Mouse (Mus musculus): ENCODE results near the gene Syne1. TPM values are rescaled to one million over a fixed set of nuclear protein-coding genes. Genes with fewer than 3 reads are reported as not detected.

Gene Syne1
- polyA plus RNA-seq, 1 experiment = 12.3 TPM

- DNase-seq (ENCODE audit: low read depth in 1 of 2, low spot score in 2 of 2) = no peak
- Histone ChIP-seq H3K4me1 (ENCODE audit: control insufficient read depth, insufficient read depth, insufficient read length) (no peaks in the 10 kb centered on the region; the same call in 1 of the 2 replicates), H3K4me3 (ENCODE audit: extremely low read depth, insufficient read depth, insufficient read length) (no peak overlapping the region), H3K36me3 (ENCODE audit: control insufficient read depth, insufficient read depth, low read length) (no peaks in the 10 kb centered on the region), H3K27ac (ENCODE audit: insufficient read depth, low read length) (no peak overlapping the region), H3K27me3 (ENCODE audit: control insufficient read depth, insufficient read depth, low read length) (no peaks in the 10 kb centered on the region)
- TF ChIP-seq CTCF (IDR thresholded peaks at IDR 0.05; ENCODE audit: extremely low read depth, insufficient read depth, insufficient read length, insufficient replicate concordance) (no peak), POLR2A (IDR thresholded peaks at IDR 0.05; ENCODE audit: low read depth, low read length) (no peak)
- 19% methylated on average over 3 of the region's 3 CpGs for WGBS
Measured at GRCm38 (mm10) chr10:4977374-4977773, 573.9 kb downstream of the Syne1 start.

GRCm38 (mm10) chr10:4976557-4976956 lies 574.7 kb downstream of the Syne1 start:
- no peaks in the 10 kb centered on the region for H3K27me3 ChIP-seq (ENCODE audit: control insufficient read depth, insufficient read depth, low read length)
- no peak overlapping the region for H3K4me3 ChIP-seq (ENCODE audit: extremely low read depth, insufficient read depth, insufficient read length)
- TF ChIP-seq POLR2A (IDR thresholded peaks at IDR 0.05; ENCODE audit: low read depth, low read length) = no peak
- no peak for TF ChIP-seq CTCF (IDR thresholded peaks at IDR 0.05; ENCODE audit: extremely low read depth, insufficient read depth, insufficient read length, insufficient replicate concordance)
- no peaks in the 10 kb centered on the region; the same call in 1 of the 2 replicates for H3K4me1 ChIP-seq (ENCODE audit: control insufficient read depth, insufficient read depth, insufficient read length)
- no peaks in the 10 kb centered on the region for H3K36me3 ChIP-seq (ENCODE audit: control insufficient read depth, insufficient read depth, low read length)
- no peak overlapping the region for H3K27ac ChIP-seq (ENCODE audit: insufficient read depth, low read length)
- 93% methylated on average over 2 of the region's 2 CpGs for WGBS
- no peak for DNase-seq (ENCODE audit: low read depth in 1 of 2, low spot score in 2 of 2)

- no peaks in the 10 kb centered on the region; the same call in 1 of the 2 replicates for H3K4me1 ChIP-seq (ENCODE audit: control insufficient read depth, insufficient read depth, insufficient read length)
- WGBS = 93% methylated on average over 4 of the region's 4 CpGs
- no peaks in the 10 kb centered on the region for H3K36me3 ChIP-seq (ENCODE audit: control insufficient read depth, insufficient read depth, low read length)
- no peak for DNase-seq (ENCODE audit: low read depth in 1 of 2, low spot score in 2 of 2)
- H3K4me3 ChIP-seq (ENCODE audit: extremely low read depth, insufficient read depth, insufficient read length) = no peak overlapping the region
- no peaks in the 10 kb centered on the region for H3K27me3 ChIP-seq (ENCODE audit: control insufficient read depth, insufficient read depth, low read length)
- no peak overlapping the region for H3K27ac ChIP-seq (ENCODE audit: insufficient read depth, low read length)
- no peak for TF ChIP-seq POLR2A (IDR thresholded peaks at IDR 0.05; ENCODE audit: low read depth, low read length)
- no peak for TF ChIP-seq CTCF (IDR thresholded peaks at IDR 0.05; ENCODE audit: extremely low read depth, insufficient read depth, insufficient read length, insufficient replicate concordance)
Measured at GRCm38 (mm10) chr10:4974246-4974645, 577.0 kb downstream of the Syne1 start.

GRCm38 (mm10) chr10:4972026-4972425 lies 579.3 kb downstream of the Syne1 start:
- H3K27ac ChIP-seq (ENCODE audit: insufficient read depth, low read length) = no peak overlapping the region
- H3K36me3 ChIP-seq (ENCODE audit: control insufficient read depth, insufficient read depth, low read length) = no peaks in the 10 kb centered on the region
- no peak for TF ChIP-seq CTCF (IDR thresholded peaks at IDR 0.05; ENCODE audit: extremely low read depth, insufficient read depth, insufficient read length, insufficient replicate concordance)
- no peak for TF ChIP-seq POLR2A (IDR thresholded peaks at IDR 0.05; ENCODE audit: low read depth, low read length)
- no peaks in the 10 kb centered on the region for H3K4me1 ChIP-seq (ENCODE audit: control insufficient read depth, insufficient read depth, insufficient read length)
- 22% methylated on average over 2 of the region's 2 CpGs for WGBS
- H3K4me3 ChIP-seq (ENCODE audit: extremely low read depth, insufficient read depth, insufficient read length) = no peak overlapping the region
- H3K27me3 ChIP-seq (ENCODE audit: control insufficient read depth, insufficient read depth, low read length) = no peaks in the 10 kb centered on the region
- DNase-seq (ENCODE audit: low read depth in 1 of 2, low spot score in 2 of 2) = no peak

DNA sequence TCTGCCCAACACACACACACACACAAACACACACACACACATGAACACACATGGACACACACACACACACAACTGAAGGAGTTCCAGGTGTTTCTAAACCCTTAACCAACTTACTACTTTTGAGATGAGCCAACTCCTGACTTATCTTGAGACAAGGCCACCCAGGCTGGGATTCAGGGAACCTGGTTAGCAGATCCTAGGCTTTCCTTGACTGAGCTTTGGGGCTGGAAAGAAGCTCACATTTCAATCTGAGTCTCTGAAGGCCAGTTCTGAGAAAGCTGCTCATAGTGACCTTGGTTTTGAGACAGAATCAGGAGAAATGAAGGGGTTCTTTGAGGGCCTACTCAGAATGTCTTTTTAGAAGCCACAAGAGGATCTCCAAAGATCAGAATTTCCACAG lies 579.7 kb downstream of the Syne1 start:
- no peak overlapping the region for H3K4me3 ChIP-seq (ENCODE audit: extremely low read depth, insufficient read depth, insufficient read length)
- no peak overlapping the region for H3K27ac ChIP-seq (ENCODE audit: insufficient read depth, low read length)
- H3K4me1 ChIP-seq (ENCODE audit: control insufficient read depth, insufficient read depth, insufficient read length) = no peaks in the 10 kb centered on the region
- DNase-seq (ENCODE audit: low read depth in 1 of 2, low spot score in 2 of 2) = no peak
- no peaks in the 10 kb centered on the region for H3K36me3 ChIP-seq (ENCODE audit: control insufficient read depth, insufficient read depth, low read length)
- TF ChIP-seq POLR2A (IDR thresholded peaks at IDR 0.05; ENCODE audit: low read depth, low read length) = no peak
- TF ChIP-seq CTCF (IDR thresholded peaks at IDR 0.05; ENCODE audit: extremely low read depth, insufficient read depth, insufficient read length, insufficient replicate concordance) = no peak
- no peaks in the 10 kb centered on the region for H3K27me3 ChIP-seq (ENCODE audit: control insufficient read depth, insufficient read depth, low read length)

DNA sequence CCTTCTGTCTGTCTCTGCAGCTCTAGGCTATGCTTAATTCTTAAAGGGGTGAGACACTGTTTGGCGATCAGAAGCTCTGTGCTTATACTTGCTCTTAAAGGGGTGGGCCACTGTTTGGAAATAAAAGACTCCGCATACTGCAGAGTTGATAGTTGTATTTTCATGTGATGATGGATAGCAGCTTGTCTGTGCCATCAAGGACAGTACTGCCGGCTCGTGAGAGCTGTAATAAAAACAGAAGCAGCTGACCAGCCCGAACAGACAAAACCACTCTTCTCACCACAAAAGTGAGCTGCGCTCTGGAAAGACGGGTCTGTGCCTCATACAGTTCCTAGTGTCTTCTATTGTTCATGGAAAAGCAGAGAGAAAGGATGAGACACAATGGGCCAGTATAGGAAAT lies 580.1 kb downstream of the Syne1 start:
- H3K27me3 ChIP-seq (ENCODE audit: control insufficient read depth, insufficient read depth, low read length) = no peaks in the 10 kb centered on the region
- WGBS = 65% methylated on average over 7 of the region's 7 CpGs
- no peaks in the 10 kb centered on the region for H3K36me3 ChIP-seq (ENCODE audit: control insufficient read depth, insufficient read depth, low read length)
- TF ChIP-seq POLR2A (IDR thresholded peaks at IDR 0.05; ENCODE audit: low read depth, low read length) = no peak
- TF ChIP-seq CTCF (IDR thresholded peaks at IDR 0.05; ENCODE audit: extremely low read depth, insufficient read depth, insufficient read length, insufficient replicate concordance) = no peak
- no peak overlapping the region for H3K27ac ChIP-seq (ENCODE audit: insufficient read depth, low read length)
- DNase-seq (ENCODE audit: low read depth in 1 of 2, low spot score in 2 of 2) = no peak
- no peak overlapping the region for H3K4me3 ChIP-seq (ENCODE audit: extremely low read depth, insufficient read depth, insufficient read length)
- no peaks in the 10 kb centered on the region for H3K4me1 ChIP-seq (ENCODE audit: control insufficient read depth, insufficient read depth, insufficient read length)

Other genes starting within 250 kb of the Syne1 start
- 1.4 and 1.8 TPM in 2 replicates for gene Myct1, start 42.3 kb upstream of the Syne1 start, polyA plus RNA-seq (2012; rRNA removed)
- not detected in 2 replicates for gene Vip, start 87.7 kb upstream of the Syne1 start, polyA plus RNA-seq (2012; rRNA removed)